10 mouse cellular contexts compared by ENCODE assay signal in genomic region chr17:66693676-66694304, GRCm38 (mm10).
DNase-seq lines count a peak whose midpoint lies in the region; ATAC-seq and TF ChIP-seq lines count a peak whose summit lies in the region.
"Had no signal": no experiment of that assay in that cellular context is flagged by ENCODE, and none has a peak within 500 bp of the region (broad histone marks: within the 10 kb centered on the region; RNA-seq: fewer than 3 reads in every experiment).

No protein-coding gene starts in this region.

- WGBS in stomach, embryonic 14.5 days: 56% methylated on average over 21 of the region's 21 CpGs
- 50% methylated on average over 21 of the region's 21 CpGs for WGBS in stomach, postnatal 0 days
- 17% methylated on average over 21 of the region's 21 CpGs for WGBS in forebrain, embryonic 16.5 days
- 41% methylated on average over 21 of the region's 21 CpGs for WGBS in cerebellum, adult 2 months

- peaks cover 6% of the 10 kb centered on the region; the same call in 1 of the 2 replicates for H3K4me1 ChIP-seq in stomach, embryonic 14.5 days (ENCODE audit: control insufficient read depth, insufficient read depth, low read length)
- H3K4me1 ChIP-seq in stomach, postnatal 0 days (replicated peaks; ENCODE audit: control insufficient read depth, insufficient read depth): no peaks in the 10 kb centered on the region
- H3K4me1 ChIP-seq in forebrain, embryonic 16.5 days (replicated peaks; ENCODE audit: control insufficient read depth, insufficient read depth, low read length): peaks cover 24% of the 10 kb centered on the region
- H3K4me1 ChIP-seq in cerebellum, adult 2 months (ENCODE audit: control insufficient read depth, insufficient read depth, low read length): no peaks in the 10 kb centered on the region

- DNase-seq in stomach, postnatal 0 days (ENCODE audit: low spot score): no peak
- DNase-seq in mesoderm, embryonic 11.5 days (ENCODE audit: low read depth, low spot score): peak; percentile 34
- no peak for DNase-seq in thymus, postnatal 10 days (ENCODE audit: low spot score in 2 of 2)
- no peak for DNase-seq in cerebellum, adult 2 months
- DNase-seq in left cerebral cortex, adult 11 months (ENCODE audit: low spot score): no peak
- DNase-seq: kidney, adult 11 months had no signal

- TF ChIP-seq CTCF in stomach, postnatal 0 days (IDR thresholded peaks at IDR 0.05; ENCODE audit: low read depth): no peak
- no peak for TF ChIP-seq CTCF in cerebellum, adult 2 months (IDR thresholded peaks at IDR 0.05; ENCODE audit: borderline replicate concordance, insufficient read depth, low read depth, low read length)

- no peaks in the 10 kb centered on the region for H3K36me3 ChIP-seq in stomach, embryonic 14.5 days (ENCODE audit: control insufficient read depth, insufficient read depth, low read length)
- no peaks in the 10 kb centered on the region for H3K36me3 ChIP-seq in stomach, postnatal 0 days (ENCODE audit: control insufficient read depth, insufficient read depth, low read length)
- H3K36me3 ChIP-seq in forebrain, embryonic 16.5 days (ENCODE audit: control insufficient read depth, insufficient read depth): no peaks in the 10 kb centered on the region

- no peaks in the 10 kb centered on the region for H3K27me3 ChIP-seq in stomach, embryonic 14.5 days (ENCODE audit: control insufficient read depth, insufficient read depth, low read length)
- no peaks in the 10 kb centered on the region for H3K27me3 ChIP-seq in stomach, postnatal 0 days (ENCODE audit: control insufficient read depth, insufficient read depth, low read length)
- H3K27me3 ChIP-seq in forebrain, embryonic 16.5 days (replicated peaks; ENCODE audit: control insufficient read depth, insufficient read depth, low read length): no peaks in the 10 kb centered on the region
- H3K27me3 ChIP-seq in cerebellum, adult 2 months (ENCODE audit: control insufficient read depth, insufficient read depth, low read length): no peaks in the 10 kb centered on the region; the same call in 1 of the 2 replicates

- TF ChIP-seq POLR2A in cerebellum, adult 2 months (IDR thresholded peaks at IDR 0.05; ENCODE audit: borderline replicate concordance, insufficient read depth, low read length): no peak

- ATAC-seq in stomach, embryonic 14.5 days (ENCODE audit: insufficient number of reproducible peaks, insufficient read depth, low FRiP score, low read depth): no peak
- no peak for ATAC-seq in stomach, postnatal 0 days (ENCODE audit: low FRiP score, low TSS enrichment)
- ATAC-seq in forebrain, embryonic 16.5 days: peak; percentile 48; the same call in 1 of the 2 replicates
- ATAC-seq in monocyte, adult 5-6 weeks (replicated peaks; ENCODE audit: insufficient number of reproducible peaks, low FRiP score, low TSS enrichment, poor library complexity, severe bottlenecking): no peak

- TF ChIP-seq EP300 in stomach, postnatal 0 days (optimal IDR thresholded peaks at IDR 0.05): no peak

- 0 out of 2 replicates have a peak overlapping the region, but pooled peaks have one; percentile 5 for H3K4me2 ChIP-seq in stomach, embryonic 14.5 days (replicated peaks; ENCODE audit: low read depth, low read length)
- H3K4me2 ChIP-seq in stomach, postnatal 0 days (replicated peaks; ENCODE audit: low read depth): no peak overlapping the region
- peak overlapping the region; percentile 21 for H3K4me2 ChIP-seq in forebrain, embryonic 16.5 days (ENCODE audit: low read length)
- H3K4me2 ChIP-seq: liver, embryonic 11.5 days had no signal

- no peak overlapping the region for H3K4me3 ChIP-seq in stomach, embryonic 14.5 days (ENCODE audit: low read depth, low read length)
- no peak overlapping the region for H3K4me3 ChIP-seq in stomach, postnatal 0 days (ENCODE audit: low read depth, low read length)
- H3K4me3 ChIP-seq in forebrain, embryonic 16.5 days (replicated peaks; ENCODE audit: low read length): no peak overlapping the region
- H3K4me3 ChIP-seq in cerebellum, adult 2 months (replicated peaks; ENCODE audit: insufficient read depth, low read depth, low read length): no peak overlapping the region

- no peak overlapping the region for H3K9ac ChIP-seq in stomach, embryonic 14.5 days (replicated peaks; ENCODE audit: low read depth, low read length)
- H3K9ac ChIP-seq in stomach, postnatal 0 days (ENCODE audit: low read length): no peak overlapping the region
- no peak overlapping the region for H3K9ac ChIP-seq in forebrain, embryonic 16.5 days (replicated peaks; ENCODE audit: low read depth, low read length)

- no peak overlapping the region for H3K27ac ChIP-seq in stomach, embryonic 14.5 days (ENCODE audit: low read length)
- no peak overlapping the region for H3K27ac ChIP-seq in stomach, postnatal 0 days (replicated peaks)
- no peak overlapping the region for H3K27ac ChIP-seq in forebrain, embryonic 16.5 days (ENCODE audit: low read length)
- H3K27ac ChIP-seq in cerebellum, adult 2 months (ENCODE audit: insufficient read depth, low read length): no peak overlapping the region

- H3K9me3 ChIP-seq in stomach, embryonic 14.5 days (ENCODE audit: control insufficient read depth, low read depth, low read length): no peaks in the 10 kb centered on the region
- H3K9me3 ChIP-seq in stomach, postnatal 0 days (ENCODE audit: control insufficient read depth, low read length): no peaks in the 10 kb centered on the region
- H3K9me3 ChIP-seq in forebrain, embryonic 16.5 days (ENCODE audit: control insufficient read depth, low read length): no peaks in the 10 kb centered on the region
